Mouse (Mus musculus) myocyte (in vitro differentiated cells): Measurements from ENCODE around the gene Cep55. TPM values are rescaled to one million over a fixed set of nuclear protein-coding genes. Genes with fewer than 3 reads are reported as not detected.

Experiments
- H3K27me3 ChIP-seq: one replicate; pipeline ENCODE4 v1.6.1; 2011; ENCODE audit not compliant: control insufficient read depth, insufficient read depth, insufficient read length
- H3K36me3 ChIP-seq: one replicate; pipeline ENCODE4 v1.6.1; 2011; ENCODE audit not compliant: control insufficient read depth, insufficient read depth
- H3K4me2 ChIP-seq: one replicate; pipeline ENCODE4 v1.6.1; 2011; ENCODE audit warnings: low read depth, control low read depth
- H3K4me3 ChIP-seq: one replicate; pipeline ENCODE4 v1.5.1; 2011; ENCODE audit warnings: mild to moderate bottlenecking, control low read depth, moderate library complexity
- H3K79me2 ChIP-seq: one replicate; pipeline ENCODE4 v1.6.1; 2011; ENCODE audit not compliant: control insufficient read depth, insufficient read depth
- H3ac ChIP-seq: one replicate; pipeline ENCODE4 v1.6.1; 2011; ENCODE audit not compliant: control insufficient read depth, insufficient read length
- CEBPB ChIP-seq: IDR thresholded peaks from 2 replicates; pipeline ENCODE4 v1.6.1; 2011; ENCODE audit warnings: mild to moderate bottlenecking, moderate library complexity; ENCODE audit not compliant: poor library complexity, insufficient read depth, severe bottlenecking
- E2F4 ChIP-seq: IDR thresholded peaks from one replicate; pipeline ENCODE4 v1.6.1; 2011; ENCODE audit warnings: mild to moderate bottlenecking, control low read depth, moderate library complexity; ENCODE audit not compliant: insufficient read depth
- MAX ChIP-seq: IDR thresholded peaks from one replicate; pipeline ENCODE4 v1.6.1; 2011; ENCODE audit warnings: low read depth, mild to moderate bottlenecking, control low read depth
- MYOD1 ChIP-seq, 3 experiments: IDR thresholded peaks; one replicate each; pipeline ENCODE4 v1.6.1; 2011; ENCODE audit warnings: control low read depth in 2 of 3, low read depth in 2 of 3, mild to moderate bottlenecking in 2 of 3, moderate library complexity in 1 of 3; ENCODE audit not compliant: insufficient read length in 2 of 3, control insufficient read depth in 1 of 3
- MYOG ChIP-seq, 3 experiments: IDR thresholded peaks; one replicate each; pipeline ENCODE4 v1.6.1; 2011; ENCODE audit warnings: control low read depth in 2 of 3, low read depth in 2 of 3, mild to moderate bottlenecking in 2 of 3; ENCODE audit not compliant: insufficient read length in 2 of 3, control insufficient read depth in 1 of 3, insufficient read depth in 1 of 3
- POLR2A ChIP-seq: IDR thresholded peaks from one replicate; pipeline ENCODE4 v1.6.1; 2011; ENCODE audit warnings: low read depth, mild to moderate bottlenecking, control low read depth, moderate library complexity; ENCODE audit not compliant: insufficient read length
- POLR2AphosphoS2 ChIP-seq: IDR thresholded peaks from one replicate; pipeline ENCODE4 v1.6.1; 2011; ENCODE audit warnings: low read depth, control low read depth; ENCODE audit not compliant: insufficient read length
- REST ChIP-seq: IDR thresholded peaks from one replicate; pipeline ENCODE4 v1.6.1; 2011; ENCODE audit warnings: mild to moderate bottlenecking, control low read depth, moderate library complexity; ENCODE audit not compliant: insufficient read depth, insufficient read length
- SRF ChIP-seq: IDR thresholded peaks from one replicate; pipeline ENCODE4 v1.6.1; 2011; ENCODE audit warnings: low read depth; ENCODE audit not compliant: control insufficient read depth, insufficient read length
- TCF12 ChIP-seq: IDR thresholded peaks from one replicate; pipeline ENCODE4 v1.6.1; 2011; ENCODE audit warnings: mild to moderate bottlenecking, control low read depth; ENCODE audit not compliant: poor library complexity, insufficient read depth, severe bottlenecking
- TCF3 ChIP-seq: IDR thresholded peaks from one replicate; pipeline ENCODE4 v1.6.1; 2011; ENCODE audit warnings: low read depth, control low read depth; ENCODE audit not compliant: insufficient read length
- USF1 ChIP-seq: IDR thresholded peaks from one replicate; pipeline ENCODE4 v1.6.1; 2011; ENCODE audit warnings: low read depth, mild to moderate bottlenecking, control low read depth, moderate library complexity
- polyA plus RNA-seq: library from polyadenylated mRNA; unstranded; fragments of >200 nt; fragmentation: generic; extraction: Trizol; gene quantifications from one replicate; pipeline ENCODE4 v1.2.1, GENCODE M21; 2012; ENCODE audit warnings: missing spikeins

Gene Cep55
- polyA plus RNA-seq: 5.1 TPM

- H3K4me3 ChIP-seq: peak within 1 kb of the TSS; percentile 66
- H3K36me3 ChIP-seq: peaks cover 8% of the 10 kb centered on the region
- H3K4me2 ChIP-seq: peak within 1 kb of the TSS; percentile 94
- H3ac ChIP-seq: peak within 1 kb of the TSS; percentile 22
- H3K79me2 ChIP-seq: peaks cover 14% of the 10 kb centered on the region
- H3K27me3 ChIP-seq: no peaks in the 10 kb centered on the region
- TF ChIP-seq USF1 (no peak), REST (no peak), MYOD1 (IDR thresholded peaks at IDR 0.05; ENCODE audit: control insufficient read depth in 1 of 3, insufficient read length in 2 of 3, low read depth in 2 of 3) (no peak), TCF3 (no peak), POLR2AphosphoS2 (peak; percentile 68), SRF (no peak), CEBPB (no peak), E2F4 (peak; percentile 97), MYOG (IDR thresholded peaks at IDR 0.05; ENCODE audit: control insufficient read depth in 1 of 3, insufficient read depth in 1 of 3, insufficient read length in 2 of 3, low read depth in 2 of 3) (no peak), MAX (no peak), TCF12 (no peak), POLR2A (peak; percentile 60)
Measured at GRCm38 (mm10) chr19:38054720-38055192, at the start of gene Cep55. Gene Cep55 (plus strand): TSS chr19:38055011.

DNA sequence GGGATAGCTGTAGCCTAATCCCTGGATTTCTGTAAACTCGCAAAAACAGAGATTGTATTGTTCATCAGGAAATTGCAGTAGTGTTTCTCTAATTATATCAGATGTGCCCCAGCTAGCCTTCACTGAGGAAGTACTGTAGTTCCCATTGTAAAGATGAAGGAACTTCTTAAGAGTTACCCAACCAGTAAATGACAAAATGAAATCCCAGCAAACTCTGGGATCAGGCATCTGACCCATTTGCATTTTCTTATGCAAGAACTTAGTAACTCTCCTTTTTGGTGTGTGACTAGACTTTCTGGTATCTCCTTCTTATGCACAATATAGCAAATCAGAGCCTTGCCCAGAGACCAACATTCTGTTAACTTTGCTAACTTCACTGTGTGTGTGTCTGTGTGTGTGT is 43.4 kb upstream of the Cep55 start:
- Histone ChIP-seq H3ac (no peak overlapping the region), H3K4me2 (no peak overlapping the region), H3K79me2 (peaks cover 46% of the 10 kb centered on the region), H3K27me3 (no peaks in the 10 kb centered on the region), H3K36me3 (peaks cover 18% of the 10 kb centered on the region), H3K4me3 (no peak overlapping the region)
- TF ChIP-seq POLR2A (no peak), MYOD1 (IDR thresholded peaks at IDR 0.05; ENCODE audit: control insufficient read depth in 1 of 3, insufficient read length in 2 of 3, low read depth in 2 of 3) (no peak)

DNA sequence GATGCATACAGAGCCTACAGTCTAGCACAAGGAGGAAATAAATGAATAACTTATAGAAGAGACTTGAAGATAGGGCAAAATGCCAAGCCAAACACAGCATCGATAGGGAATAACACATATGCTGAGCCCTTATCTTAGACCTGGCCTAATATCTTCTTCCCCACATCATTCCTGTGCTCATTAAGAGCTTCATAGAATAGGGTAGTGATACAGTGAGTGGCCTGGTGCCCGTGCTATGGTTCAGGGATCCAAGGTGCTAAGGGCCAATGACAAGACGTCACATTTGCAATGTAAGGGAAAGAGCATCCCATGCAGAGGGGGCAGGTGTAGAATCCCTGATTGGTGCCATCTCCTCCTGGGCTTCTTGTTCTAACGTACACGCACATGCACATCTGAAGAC is 40.4 kb upstream of the Cep55 start:
- Histone ChIP-seq H3K27me3 (no peaks in the 10 kb centered on the region), H3K4me3 (no peak overlapping the region), H3K4me2 (no peak overlapping the region), H3K36me3 (peaks cover 4% of the 10 kb centered on the region), H3K79me2 (peaks cover 18% of the 10 kb centered on the region), H3ac (no peak overlapping the region)
- TF ChIP-seq USF1 (no peak), POLR2A (no peak), REST (no peak)

DNA sequence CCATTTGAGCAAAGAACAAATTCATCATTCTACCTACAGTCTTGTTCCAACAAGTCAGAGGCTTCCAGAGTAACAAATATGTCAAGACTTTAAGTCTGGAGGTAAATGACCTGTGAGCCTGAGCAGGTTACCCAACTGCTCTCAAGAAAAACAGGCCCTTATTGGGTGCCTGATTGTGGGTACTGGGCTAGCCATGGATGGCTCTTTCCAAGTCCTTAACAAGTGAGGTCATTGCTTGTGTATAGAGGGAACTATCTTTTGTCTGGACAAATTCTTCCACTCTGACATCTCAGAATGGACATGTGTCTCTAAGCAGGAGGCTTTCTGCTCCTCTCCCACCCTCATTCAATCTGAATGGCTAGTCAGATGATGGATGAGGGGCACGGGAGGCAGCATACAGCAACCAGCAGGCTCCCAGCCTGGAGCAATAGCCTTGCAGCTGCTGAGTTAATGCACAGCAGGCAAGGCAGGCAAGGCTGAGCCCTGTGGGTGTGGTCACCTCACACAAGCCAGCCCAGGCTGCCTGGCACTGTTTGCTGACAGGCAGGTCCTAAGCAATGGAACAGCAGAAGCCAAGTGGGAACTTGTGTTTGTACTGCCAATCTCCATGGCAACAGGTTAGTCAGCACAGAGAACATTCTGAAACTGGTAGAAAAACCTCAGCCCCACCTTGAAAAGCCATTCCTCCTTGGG is 39.5 kb upstream of the Cep55 start:
- no peaks in the 10 kb centered on the region for H3K36me3 ChIP-seq
- H3K27me3 ChIP-seq: no peaks in the 10 kb centered on the region
- H3K79me2 ChIP-seq: peaks cover 15% of the 10 kb centered on the region
- no peak overlapping the region for H3K4me3 ChIP-seq
- no peak for TF ChIP-seq USF1
- TF ChIP-seq POLR2A: peak; percentile 43
- TF ChIP-seq TCF3: no peak
- no peak for TF ChIP-seq SRF
- TF ChIP-seq POLR2AphosphoS2: no peak
- no peak for TF ChIP-seq E2F4
- TF ChIP-seq CEBPB: no peak
- TF ChIP-seq TCF12: no peak
- TF ChIP-seq MYOD1 (IDR thresholded peaks at IDR 0.05; ENCODE audit: control insufficient read depth in 1 of 3, insufficient read length in 2 of 3, low read depth in 2 of 3): peak in 1 of 3 experiments; percentile 40
- no peak for TF ChIP-seq MAX
- TF ChIP-seq REST: no peak
- TF ChIP-seq MYOG (IDR thresholded peaks at IDR 0.05; ENCODE audit: control insufficient read depth in 1 of 3, insufficient read depth in 1 of 3, insufficient read length in 2 of 3, low read depth in 2 of 3): peak in 1 of 3 experiments; percentile 59
- peak overlapping the region; percentile 43 for H3K4me2 ChIP-seq
- no peak overlapping the region for H3ac ChIP-seq

- Histone ChIP-seq H3K36me3 (no peaks in the 10 kb centered on the region), H3K4me2 (peak overlapping the region; percentile 43), H3K79me2 (peaks cover 15% of the 10 kb centered on the region), H3ac (no peak overlapping the region), H3K4me3 (no peak overlapping the region), H3K27me3 (no peaks in the 10 kb centered on the region)
- TF ChIP-seq MAX (no peak), CEBPB (no peak), USF1 (no peak), POLR2AphosphoS2 (no peak), SRF (no peak), POLR2A (no peak), E2F4 (no peak), TCF12 (no peak), TCF3 (no peak), MYOD1 (IDR thresholded peaks at IDR 0.05; ENCODE audit: control insufficient read depth in 1 of 3, insufficient read length in 2 of 3, low read depth in 2 of 3) (no peak), REST (no peak), MYOG (IDR thresholded peaks at IDR 0.05; ENCODE audit: control insufficient read depth in 1 of 3, insufficient read depth in 1 of 3, insufficient read length in 2 of 3, low read depth in 2 of 3) (no peak)
Measured at GRCm38 (mm10) chr19:38015873-38016254, 38.9 kb upstream of the Cep55 start.
